Mouse (Mus musculus) ovary, adult 10 weeks (tissue): ENCODE results near the gene Mlc1. TPM values are rescaled to one million over a fixed set of nuclear protein-coding genes. Genes with fewer than 3 reads are reported as not detected.

ENCODE experiments used
- polyA plus RNA-seq: library from polyadenylated mRNA; stranded (reverse); fragments of 350-450 nt; fragmentation: Illumina TruSeq; extraction: RNeasy Lipid Tissue Mini Kit (QIAGEN cat#74804); gene quantifications from one replicate; pipeline ENCODE4 v1.2.3, GENCODE M21; 2014

The Mlc1 gene
- polyA plus RNA-seq, result 0.57 TPM

GRCm38 (mm10) chr15:88978281-88979137, at the start of gene Mlc1:
Gene Mlc1 (minus strand): TSS chr15:88979007.

GRCm38 (mm10) chr15:88982534-88983079, 3.8 kb upstream of the Mlc1 start, which contains the start of gene Mov10l1:
Gene Mov10l1 (plus strand): TSS chr15:88982909.

DNA sequence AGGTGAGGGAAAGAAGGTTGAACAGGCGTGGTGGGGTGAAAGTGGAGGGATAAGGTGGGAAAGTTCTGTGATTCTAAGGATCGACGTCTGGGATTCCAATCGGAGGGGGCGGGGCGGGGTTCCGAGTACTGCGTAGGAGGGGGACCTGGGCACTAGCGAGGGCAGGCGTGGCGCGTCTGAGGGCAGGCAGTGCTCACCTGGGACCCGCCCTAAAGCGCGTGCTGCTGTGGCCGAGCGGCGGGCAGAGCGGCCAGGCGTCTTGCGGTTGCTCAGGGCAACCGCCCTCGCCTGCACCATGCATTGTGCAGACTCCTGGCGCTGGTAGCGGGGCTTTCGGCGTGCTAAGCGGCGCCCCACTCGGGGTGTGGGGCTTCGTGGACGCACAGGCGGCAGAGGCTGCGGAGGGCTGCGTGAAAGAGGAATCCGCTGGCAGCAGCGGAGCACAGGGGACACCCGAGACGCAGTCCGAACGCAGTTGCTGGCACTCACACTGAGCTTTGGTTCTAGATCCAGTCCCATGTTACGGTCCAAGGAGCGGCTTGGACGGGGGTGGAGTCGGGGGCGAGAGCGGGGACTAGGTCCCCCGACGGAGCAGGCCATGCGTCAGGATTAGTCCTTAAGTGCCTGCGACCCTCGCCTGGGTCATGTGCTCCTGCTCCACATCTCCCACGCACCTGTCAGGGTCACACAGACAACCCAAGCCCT, 24.3 kb downstream of the Mlc1 start, which contains the start of gene Ttll8:
Ttll8 (minus strand) TSS at position 51 of the 705 bp plus-strand sequence.

Other genes starting within 250 kb of the Mlc1 start
- gene Brd1, start 244.8 kb downstream of the Mlc1 start, polyA plus RNA-seq, result 35.6 TPM
- 28.8 TPM for gene Zbed4, start 227.3 kb downstream of the Mlc1 start, polyA plus RNA-seq
- 1.7 TPM for gene Alg12, start 159.7 kb downstream of the Mlc1 start, polyA plus RNA-seq
- gene Creld2, start 159.4 kb downstream of the Mlc1 start, polyA plus RNA-seq, result 6.9 TPM
- gene Pim3, start 116.8 kb downstream of the Mlc1 start, polyA plus RNA-seq, result 1.7 TPM
- not detected for gene Ttll8, start 24.6 kb downstream of the Mlc1 start, polyA plus RNA-seq
- gene Mov10l1, start 3.9 kb upstream of the Mlc1 start, polyA plus RNA-seq, result 0.74 TPM
- gene Panx2, start 80.7 kb upstream of the Mlc1 start, polyA plus RNA-seq, result not detected
- gene Trabd, start 96.1 kb upstream of the Mlc1 start, polyA plus RNA-seq, result 3.3 TPM
- gene Selenoo, start 110.1 kb upstream of the Mlc1 start, polyA plus RNA-seq, result 3.2 TPM
- gene Tubgcp6, start 144.1 kb upstream of the Mlc1 start, polyA plus RNA-seq, result 1.3 TPM
- not detected for gene Hdac10, start 149.7 kb upstream of the Mlc1 start, polyA plus RNA-seq
- not detected for gene Mapk12, start 161.7 kb upstream of the Mlc1 start, polyA plus RNA-seq
- gene Mapk11, start 170.6 kb upstream of the Mlc1 start, polyA plus RNA-seq, result not detected
- 6.7 TPM for gene Plxnb2, start 201.8 kb upstream of the Mlc1 start, polyA plus RNA-seq
- gene Dennd6b, start 217.5 kb upstream of the Mlc1 start, polyA plus RNA-seq, result 0.17 TPM
- 5.9 TPM for gene Ppp6r2, start 232.5 kb upstream of the Mlc1 start, polyA plus RNA-seq